Mouse (Mus musculus): ENCODE data around the gene Hecw1.
"Not testable (repeated sequence)": the region's sequence is repeated elsewhere in the genome, so short reads cannot be mapped to it uniquely, and the experiment has no call there.

Gene Hecw1

DNA sequence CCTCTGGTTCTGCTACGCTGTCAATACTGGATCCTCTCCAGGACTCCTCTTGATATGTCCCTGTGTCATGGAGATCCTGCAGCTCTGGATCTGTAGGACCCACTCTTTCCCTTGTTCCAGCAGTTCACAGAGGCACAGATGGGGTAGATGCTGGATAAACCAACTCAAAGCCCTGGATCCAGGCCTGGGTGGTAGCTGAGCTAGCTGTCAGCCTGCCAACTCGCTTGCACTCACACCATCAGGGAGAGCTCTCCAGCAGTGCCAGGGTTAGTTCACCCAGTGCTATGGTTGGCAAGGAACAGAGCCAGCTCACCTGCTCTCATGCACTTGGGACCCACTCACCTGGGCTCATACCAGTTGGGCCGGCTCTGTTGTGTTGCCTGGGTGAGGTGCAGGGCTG, 157.5 kb downstream of the Hecw1 start:
- no peak for DNase-seq

DNA sequence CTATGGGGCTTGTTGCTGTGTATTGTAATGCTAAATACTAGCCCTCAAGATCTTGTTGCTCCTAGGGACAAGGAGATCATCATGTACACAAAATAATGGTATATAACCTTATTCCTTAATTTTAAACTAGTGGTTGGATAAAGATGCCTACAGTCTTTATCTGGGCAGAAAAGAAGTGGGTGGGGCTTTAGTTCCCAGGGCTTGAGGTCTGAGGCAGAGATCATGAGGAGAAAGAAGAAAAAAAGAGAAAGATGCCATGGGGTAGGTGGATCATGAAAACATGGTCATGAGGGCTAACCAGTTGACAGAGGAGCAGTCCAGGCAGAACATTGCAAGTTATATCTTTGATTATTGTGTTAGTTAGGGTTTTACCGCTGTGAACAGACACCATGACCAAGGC, 195.8 kb downstream of the Hecw1 start:
- DNase-seq = no peak

DNA sequence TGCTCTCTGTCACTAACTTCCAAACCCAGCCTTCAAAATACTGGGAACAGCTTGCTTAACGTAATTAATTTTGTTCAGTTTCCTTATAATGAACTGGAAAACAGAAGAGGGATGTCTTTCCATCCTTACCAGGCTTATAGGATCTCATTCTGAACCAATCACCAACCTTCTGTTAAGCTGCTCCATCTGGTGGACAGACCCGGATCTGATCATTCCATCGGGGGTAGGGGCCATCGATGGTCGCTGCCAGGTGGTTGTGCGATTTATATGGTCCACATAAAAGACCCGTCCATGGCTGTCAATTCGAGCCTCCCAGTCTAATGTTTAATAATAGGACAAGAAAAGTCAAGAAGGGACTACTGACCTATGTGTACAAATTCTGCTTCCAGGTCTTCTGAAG, 216.4 kb downstream of the Hecw1 start:
- peak in 1 of 2 experiments; percentile 4 for DNase-seq

DNA sequence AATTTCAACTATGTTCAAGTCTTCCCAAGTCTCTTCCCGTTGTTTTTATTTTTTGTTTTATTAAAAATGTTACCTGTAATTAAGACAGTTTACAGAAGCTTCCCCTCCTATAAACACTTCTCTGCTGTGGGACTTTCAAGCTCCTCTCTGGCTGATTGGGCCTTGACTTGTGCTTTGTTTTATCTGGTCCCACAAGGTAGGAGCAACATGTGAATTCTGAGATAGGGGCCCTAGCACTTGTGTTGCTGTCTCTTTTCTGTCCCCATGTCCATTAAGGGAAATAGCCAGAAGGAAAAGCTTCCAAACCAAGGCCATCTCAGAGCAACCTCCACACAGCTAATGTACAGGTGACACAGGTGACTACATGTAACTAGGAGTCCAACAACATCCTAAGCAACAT, 218.9 kb downstream of the Hecw1 start:
- no peak for DNase-seq

DNA sequence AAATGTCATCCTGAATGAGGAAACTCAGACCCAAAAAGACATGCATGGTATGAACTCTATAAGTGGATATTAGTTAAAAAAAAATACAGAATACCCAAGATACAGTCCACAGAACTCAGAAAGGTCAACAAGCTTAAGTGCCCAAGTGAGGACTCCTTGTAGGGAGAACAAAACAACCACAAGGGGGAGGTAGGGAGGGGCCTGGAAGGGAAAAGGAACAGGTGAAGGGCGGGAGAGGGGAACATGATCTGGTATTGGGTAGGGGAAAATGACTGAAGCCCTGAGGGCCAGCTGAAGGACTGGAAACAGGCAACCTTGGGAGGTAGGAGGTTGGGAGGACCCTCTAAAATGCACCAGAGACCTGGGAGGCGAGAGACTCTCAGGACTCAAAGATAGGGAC, 220.1 kb downstream of the Hecw1 start:
- DNase-seq = no peak

DNA sequence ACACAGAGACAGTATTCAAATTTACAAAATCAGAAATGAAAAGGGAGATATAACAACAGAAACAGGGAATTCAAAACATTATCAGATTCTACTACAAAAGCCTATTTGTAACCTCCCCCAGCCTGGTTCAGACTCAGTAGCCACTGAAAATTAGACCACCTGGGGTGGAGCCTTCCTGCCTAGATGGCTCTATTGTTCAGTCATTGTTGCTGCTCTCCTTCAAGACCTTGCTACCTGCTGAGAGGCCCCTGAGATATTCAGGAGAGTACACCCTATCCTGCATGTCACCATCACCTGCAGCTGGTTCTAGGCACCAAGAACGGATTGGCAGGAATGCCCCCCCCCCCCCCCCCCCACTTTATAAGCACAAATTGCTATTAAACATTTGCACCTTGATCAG, 233.0 kb downstream of the Hecw1 start:
- no peak for DNase-seq

DNA sequence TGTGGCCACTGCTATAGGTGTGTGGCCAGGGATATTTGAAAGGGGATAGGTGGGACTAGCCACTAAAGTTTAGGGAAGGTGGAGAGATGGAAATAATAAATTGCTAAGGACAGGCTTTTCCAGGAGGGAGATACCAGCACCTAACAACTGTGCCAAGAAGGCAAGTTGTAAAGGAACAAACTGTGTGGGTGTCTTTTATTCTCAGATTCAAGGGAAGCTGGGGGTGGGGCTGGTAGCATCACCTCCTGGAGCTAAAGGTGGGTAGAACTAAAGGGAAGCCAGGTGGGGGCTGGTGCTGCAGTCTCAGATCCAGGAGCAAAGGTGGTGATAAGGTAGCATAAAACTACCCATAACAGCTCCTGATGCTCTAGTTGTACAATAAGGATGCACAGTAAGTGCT, 251.6 kb downstream of the Hecw1 start:
- DNase-seq = no peak

DNA sequence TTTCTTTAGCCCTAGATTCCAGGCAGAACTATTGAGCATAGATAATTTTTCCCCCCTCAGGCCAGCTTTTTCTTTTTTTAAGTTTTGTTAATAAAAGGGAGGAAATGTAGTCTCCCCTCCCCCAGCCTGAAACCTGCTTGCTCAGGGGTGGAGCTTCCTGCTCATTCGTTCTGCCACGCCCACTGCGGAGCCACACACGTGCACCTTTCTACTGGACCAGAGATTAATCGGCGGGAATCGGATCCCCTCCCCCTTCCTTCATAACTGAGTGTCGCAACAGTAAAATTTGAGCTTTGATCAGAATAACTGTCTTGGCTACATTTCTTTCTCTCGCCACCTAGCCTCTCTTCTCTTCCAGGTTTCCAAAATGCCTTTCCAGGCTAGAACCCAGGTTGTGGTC, 262.1 kb downstream of the Hecw1 start:
- not testable (repeated sequence) for DNase-seq

DNA sequence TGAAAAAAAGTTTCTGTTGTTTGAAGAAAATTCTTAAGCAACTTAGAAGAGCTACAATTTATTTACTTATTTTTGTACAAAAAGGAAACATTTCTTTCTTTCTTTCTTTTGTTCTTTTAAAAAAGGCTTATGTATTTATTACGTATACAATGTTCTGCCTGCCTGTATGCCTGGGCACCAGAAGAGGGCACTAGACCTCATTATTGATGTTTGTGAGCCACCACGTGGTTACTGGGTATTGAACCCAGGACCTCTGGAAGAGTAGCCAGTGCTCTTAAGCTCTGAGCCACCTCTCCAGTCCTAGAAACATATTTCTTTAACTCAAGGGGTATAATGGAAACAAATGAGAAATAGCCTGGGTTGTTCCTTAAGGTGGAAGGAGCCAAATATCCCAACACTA, 277.1 kb downstream of the Hecw1 start:
- DNase-seq = no peak

DNA sequence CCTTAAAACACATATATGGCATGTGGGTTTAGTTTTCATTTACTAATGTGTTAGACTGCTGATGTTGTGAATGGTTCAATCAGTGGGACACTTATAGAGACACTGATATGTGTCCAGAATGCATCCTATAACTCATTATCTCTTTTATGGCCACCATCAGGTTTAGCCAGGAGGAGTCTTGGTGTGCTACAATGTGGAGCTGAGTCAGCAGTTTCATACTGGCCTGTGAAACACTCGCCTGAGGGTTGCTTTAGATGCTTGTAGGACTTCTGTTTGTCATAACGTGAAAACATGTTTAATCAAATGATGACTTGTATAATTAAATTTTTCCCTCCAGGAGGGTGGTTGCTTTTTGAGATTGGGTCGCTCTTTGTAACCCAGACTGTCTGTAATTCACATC, 343.4 kb downstream of the Hecw1 start:
- DNase-seq = no peak

DNA sequence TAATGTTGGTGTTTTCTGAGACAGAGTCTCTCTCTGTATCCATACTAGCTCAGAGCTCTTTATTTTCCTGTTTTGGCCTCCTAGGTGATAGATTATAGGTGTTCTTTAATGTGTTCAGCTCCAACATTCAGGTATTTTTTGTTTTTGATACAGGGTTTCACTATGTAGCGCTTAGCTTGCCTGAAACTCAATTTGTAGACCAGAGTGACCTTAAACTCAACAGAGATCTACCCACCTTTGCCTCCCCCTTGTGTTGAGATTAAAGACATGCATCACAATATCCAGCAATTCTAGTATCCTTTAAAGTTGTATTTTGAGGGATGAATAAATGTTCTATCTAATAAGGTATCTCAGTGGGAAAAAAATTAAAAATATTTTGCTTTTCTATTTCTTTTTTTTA, 345.0 kb downstream of the Hecw1 start:
- no peak for DNase-seq
